Mouse (Mus musculus) adrenal gland, postnatal 14 days (tissue): ENCODE data around the gene Zmat1. TPM values are rescaled to one million over a fixed set of nuclear protein-coding genes. Genes with fewer than 3 reads are reported as not detected.
"Not testable (repeated sequence)": the region's sequence is repeated elsewhere in the genome, so short reads cannot be mapped to it uniquely, and the experiment has no call there.

Source experiments
- DNase-seq: peaks from one replicate; pipeline ENCODE4 v3.0.0; 2021; ENCODE audit warnings: mixed read lengths
- long read RNA-seq, 2 experiments: library from polyadenylated mRNA; stranded (forward); transcript quantifications; one replicate each; pipeline ENCODE4 v2.0.0; 2021
- total RNA-seq: library from RNA; stranded (reverse); gene quantifications from 2 replicates; pipeline ENCODE4 v1.2.3, GENCODE M21; 2021

Zmat1 gene
- total RNA-seq = 6.7 and 7.3 TPM in 2 replicates
- long read RNA-seq, experiment 1, partial matches to known transcripts = 0 of 5 reads
- long read RNA-seq, experiment 1, other reads (novel, unspliced or antisense) = 2 of 5 reads
- long read RNA-seq, experiment 2, partial matches to known transcripts = 0 of 5 reads
- long read RNA-seq, experiment 2, other reads (novel, unspliced or antisense) = 3 of 5 reads

DNA sequence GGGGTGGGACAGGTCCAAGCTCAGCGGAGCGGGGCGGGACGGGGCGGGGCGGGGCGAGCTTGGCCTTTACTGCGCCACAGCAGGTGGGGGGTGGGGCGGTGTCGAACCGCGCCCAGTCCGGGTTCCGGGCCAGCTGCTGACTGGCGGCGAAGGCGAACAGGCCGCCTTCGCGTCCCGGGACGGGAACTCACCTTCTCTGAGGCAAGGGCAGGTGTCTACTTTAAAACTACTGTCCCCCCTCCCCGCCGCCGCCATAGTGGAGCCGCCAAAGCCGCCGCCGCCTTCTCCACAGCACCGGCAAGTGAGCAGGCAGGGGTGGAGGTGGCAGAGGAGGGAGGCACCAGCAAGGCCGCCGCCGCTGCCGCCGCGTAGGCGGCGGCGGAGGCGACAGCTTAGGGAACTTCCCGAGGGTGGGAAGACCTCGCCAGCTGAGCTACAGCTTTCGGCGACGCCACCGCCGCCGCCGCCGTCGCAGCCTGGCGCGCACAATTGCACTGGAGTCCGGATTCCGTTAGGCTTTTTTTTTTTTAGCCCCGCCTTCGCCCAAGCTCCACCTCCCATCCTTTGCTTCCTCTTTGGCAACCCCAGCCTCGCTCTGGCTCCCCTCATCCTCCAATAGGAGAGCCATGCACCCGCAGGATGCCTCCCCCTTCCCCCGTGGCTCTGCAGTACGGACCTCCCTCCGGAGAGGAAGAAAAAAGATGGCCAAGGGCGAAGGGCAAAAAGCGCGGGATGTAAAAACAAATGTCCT, at the start of gene Zmat1:
TSS of gene Zmat1 (minus strand) at position 490 of the 751 bp plus-strand sequence.
- peak; percentile 93 for DNase-seq

GRCm38 (mm10) chrX:135053939-135054338, 44.9 kb upstream of the Zmat1 start:
- DNase-seq = not testable (repeated sequence)

GRCm38 (mm10) chrX:135035962-135036375, 27.0 kb upstream of the Zmat1 start:
- peak; percentile 5 for DNase-seq

GRCm38 (mm10) chrX:135025135-135025534, 16.1 kb upstream of the Zmat1 start:
- DNase-seq = no peak

- no peak for DNase-seq
These were observed 2.4 kb upstream of the Zmat1 start for GRCm38 (mm10) chrX:135011381-135011780.

- no peak for DNase-seq
These were observed 434 bp upstream of the Zmat1 start for GRCm38 (mm10) chrX:135009471-135009815.

- DNase-seq = peak; percentile 4
These were observed 988 bp downstream of the Zmat1 start for GRCm38 (mm10) chrX:135008021-135008420.

- no peak for DNase-seq
These were observed 44.5 kb downstream of the Zmat1 start, which contains the start of gene Nxf2 for GRCm38 (mm10) chrX:134964546-134964945. Gene Nxf2 (minus strand): TSS chrX:134964754.

DNA sequence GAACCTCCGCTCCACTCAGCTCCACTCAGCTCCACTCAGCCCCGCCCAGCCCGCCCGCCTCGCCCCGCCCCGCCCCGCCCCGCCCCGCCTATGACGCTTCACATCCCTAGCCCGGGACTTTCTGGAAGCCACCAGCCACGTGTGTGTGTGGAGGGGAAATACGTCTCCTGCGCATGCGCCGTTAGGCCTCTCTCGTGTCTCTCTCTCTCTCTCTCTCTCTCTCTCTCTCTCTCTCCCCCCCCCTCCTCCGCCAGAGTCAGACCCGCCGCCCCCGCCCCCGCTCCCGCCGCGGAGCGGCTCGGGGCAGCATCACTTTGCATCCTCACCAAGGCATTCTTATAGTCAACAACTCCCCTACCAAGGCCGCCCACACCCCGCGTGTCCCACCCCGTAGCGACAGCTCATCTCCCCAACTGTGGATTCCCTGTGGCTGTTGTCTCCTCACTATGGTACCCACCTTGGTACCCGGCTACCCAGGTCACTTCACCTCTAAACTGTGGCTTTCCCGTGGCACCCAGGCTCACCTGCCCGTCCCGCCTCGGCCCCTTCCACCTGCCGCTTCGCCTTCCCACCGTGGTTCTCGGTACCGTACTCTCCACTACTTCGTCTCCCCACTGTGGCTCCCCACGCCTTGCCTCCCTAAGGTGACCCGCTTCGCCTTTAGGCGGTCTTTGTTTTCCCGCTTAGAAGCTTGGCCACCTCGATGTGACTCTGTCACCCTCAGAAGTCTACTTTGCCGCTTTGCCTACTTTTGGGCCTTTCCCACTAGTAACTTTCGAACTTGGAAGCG, 45.5 kb downstream of the Zmat1 start:
- DNase-seq = peak; percentile 72

DNA sequence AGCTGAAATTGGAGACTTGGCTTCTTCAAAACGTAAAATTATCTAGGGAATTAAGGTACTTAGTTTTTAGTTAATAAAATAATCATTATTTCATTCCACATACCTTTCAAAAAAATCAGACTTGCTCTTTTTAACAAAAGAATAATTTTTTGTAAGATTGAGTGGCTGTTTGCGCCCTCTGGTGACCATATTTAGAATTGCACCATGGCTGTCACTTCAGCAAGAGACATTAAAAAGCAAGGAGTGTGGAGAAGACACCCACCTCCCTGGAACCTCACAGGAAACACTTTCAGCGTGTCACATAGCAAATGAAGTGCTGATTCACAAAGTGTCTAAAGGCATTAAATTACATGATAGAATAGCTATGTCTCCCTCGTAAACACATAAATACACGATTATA, 78.6 kb downstream of the Zmat1 start:
- DNase-seq = peak; percentile 25

DNA sequence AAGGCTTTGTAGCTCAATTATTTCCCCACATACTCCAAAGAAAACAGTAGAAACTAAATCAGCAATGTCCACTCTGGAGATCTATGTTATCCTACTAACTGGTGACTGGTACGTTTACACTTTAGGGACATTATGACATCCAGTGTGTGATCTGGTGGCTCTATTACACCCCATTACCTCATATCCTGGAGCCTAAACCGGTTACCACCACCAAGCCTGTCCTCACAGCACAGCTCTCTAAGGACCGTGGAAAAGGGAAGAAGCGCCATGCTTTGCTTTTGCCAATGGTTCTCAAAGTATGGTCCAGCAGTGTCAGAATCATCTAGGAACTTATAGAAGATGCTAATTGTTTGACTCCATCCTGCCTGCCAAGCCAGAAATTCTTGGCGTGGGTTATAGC, 79.1 kb downstream of the Zmat1 start:
- DNase-seq = no peak

DNA sequence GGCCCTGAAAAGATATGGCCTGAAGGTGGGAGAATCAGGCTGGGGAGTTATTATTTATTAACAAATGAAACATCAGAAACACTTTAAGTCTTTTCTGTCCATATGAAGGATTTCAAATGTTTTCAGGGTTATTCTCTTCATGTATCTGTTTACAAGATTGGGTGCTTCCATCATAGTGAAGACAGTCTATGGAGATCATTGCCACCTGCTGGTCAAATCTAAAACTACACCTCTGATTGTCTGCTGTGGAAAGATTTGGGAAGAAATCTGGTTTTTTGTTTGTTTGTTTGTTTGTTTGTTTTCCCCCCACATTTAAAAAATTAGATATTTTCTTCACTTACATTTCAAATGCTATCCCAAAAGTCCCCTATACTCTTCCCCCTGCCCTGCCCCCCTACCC, 84.0 kb downstream of the Zmat1 start:
- peak; percentile 16 for DNase-seq

- DNase-seq = no peak
These were observed 85.2 kb downstream of the Zmat1 start for GRCm38 (mm10) chrX:134923675-134924424.

Other genes starting within 250 kb of the Zmat1 start
- gene Armcx2, start 200.0 kb downstream of the Zmat1 start, total RNA-seq = 47.2 and 48.4 TPM in 2 replicates
- gene Nxf2, start 44.5 kb downstream of the Zmat1 start, total RNA-seq = not detected in 2 replicates
- not detected in 2 replicates for gene Gm15023, start 168.4 kb upstream of the Zmat1 start, total RNA-seq
- gene Tceal6, start 201.5 kb upstream of the Zmat1 start, total RNA-seq = 0.89 and 1.5 TPM in 2 replicates